Mouse (Mus musculus) heart, postnatal 0 days (tissue): Measurements from ENCODE around the gene Il11ra1. TPM values are rescaled to one million over a fixed set of nuclear protein-coding genes. Genes with fewer than 3 reads are reported as not detected.
"Not testable (repeated sequence)": the region's sequence is repeated elsewhere in the genome, so short reads cannot be mapped to it uniquely, and the experiment has no call there.

Experiments used
- ATAC-seq: fragments of 200-750 bp; cut with Nextera tagmentation; 2 replicates; pipeline ENCODE4 v1.8.0; 2017; ENCODE audit warnings: low read depth, moderate number of reproducible peaks, moderate library complexity; ENCODE audit not compliant: insufficient read depth
- DNase-seq: peaks from one replicate; pipeline ENCODE4 v3.0.0-alpha.2; 2016; ENCODE audit warnings: low spot score
- H3K27ac ChIP-seq: fragments of 300-500 bp; sonication (generic); 2 replicates; pipeline ENCODE4 v1.5.1; 2014; ENCODE audit warnings: low read depth, mild to moderate bottlenecking
- H3K27me3 ChIP-seq: fragments of 300-500 bp; sonication (generic); 2 replicates; pipeline ENCODE4 v1.6.1; 2014; ENCODE audit warnings: low read length, mixed read lengths; ENCODE audit not compliant: control insufficient read depth, insufficient read depth
- H3K36me3 ChIP-seq: fragments of 300-500 bp; sonication (generic); replicated peaks from 2 replicates; pipeline ENCODE4 v1.6.1; 2014; ENCODE audit warnings: low read length, mixed read lengths; ENCODE audit not compliant: control insufficient read depth, insufficient read depth
- H3K4me1 ChIP-seq: fragments of 300-500 bp; sonication (generic); 2 replicates; pipeline ENCODE4 v1.6.1; 2014; ENCODE audit warnings: antibody characterized with exemption; ENCODE audit not compliant: control insufficient read depth, insufficient read depth
- H3K4me2 ChIP-seq: fragments of 300-500 bp; sonication (generic); 2 replicates; pipeline ENCODE4 v1.6.1; 2014; ENCODE audit warnings: low read depth, mild to moderate bottlenecking, low read length, moderate library complexity
- H3K4me3 ChIP-seq: fragments of 300-500 bp; sonication (generic); 2 replicates; pipeline ENCODE4 v1.5.1; 2014; ENCODE audit warnings: low read depth, low read length
- H3K9ac ChIP-seq: fragments of 300-500 bp; sonication (generic); replicated peaks from 2 replicates; pipeline ENCODE4 v1.6.1; 2014; ENCODE audit warnings: low read depth, low read length, mixed read lengths
- H3K9me3 ChIP-seq: fragments of 300-500 bp; sonication (generic); replicated peaks from 2 replicates; pipeline ENCODE4 v1.6.1; 2016; ENCODE audit warnings: low read length; ENCODE audit not compliant: control insufficient read depth
- WGBS: fragments of 180-500 bp; shearing (Covaris S2); extraction: QIAGEN DNeasy Blood & Tissue Kit; methylation state at CpG from one replicate; pipeline ENCODE4 v1.1.7; 2014; 5-methylcytosine and 5-hydroxymethylcytosine counted together
- polyA plus RNA-seq: library from polyadenylated mRNA; unstranded; fragments of >200 nt; fragmentation: Nextera tagmentation; extraction: Ambion mirVana; gene quantifications from 2 replicates; pipeline ENCODE4 v1.2.1, GENCODE M21; 2015
- total RNA-seq: library from RNA; depleted of rRNA; stranded (reverse); fragments of >200 nt; gene quantifications from 2 replicates; pipeline ENCODE4 v1.2.3, GENCODE M21; 2014; ENCODE audit warnings: low replicate concordance

Gene Il11ra1
- total and polyA plus RNA-seq, 2 experiments from 2014 or later, result 104 to 110 TPM

DNA sequence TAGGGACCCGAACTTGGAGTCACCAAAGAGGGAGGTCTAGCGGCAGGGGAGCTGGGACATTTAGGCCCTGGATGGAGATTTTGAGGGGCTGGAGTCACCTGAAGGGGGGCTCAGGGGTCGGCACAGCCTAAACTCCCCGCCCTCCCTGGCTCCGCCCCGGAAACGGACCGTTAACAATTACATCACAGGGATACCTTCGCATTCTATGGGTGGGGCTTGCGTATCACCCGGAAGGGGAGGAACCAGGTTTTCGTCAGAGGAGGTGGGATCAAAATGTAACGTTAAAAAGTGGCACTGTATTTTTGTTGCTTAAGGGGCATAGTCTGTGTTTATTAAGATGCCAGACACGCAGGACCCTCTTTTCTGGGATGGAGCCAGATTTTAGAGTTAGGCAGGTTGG, 74.2 kb downstream of the Il11ra1 start, which contains the start of gene Ccl27a:
TSS of gene Ccl27a (minus strand) at position 246 of the 400 bp plus-strand sequence.
- ATAC-seq, H3K9me3 ChIP-seq, H3K36me3 ChIP-seq, H3K4me1 ChIP-seq, H3K27me3 ChIP-seq, H3K9ac ChIP-seq: not testable (repeated sequence)
- Histone ChIP-seq H3K4me3 (peak within 1 kb of the TSS; percentile 40), H3K27ac (peak within 1 kb of the TSS; percentile 62), H3K4me2 (peak within 1 kb of the TSS; percentile 52)
- DNase-seq, result peak; percentile 55
- WGBS, result 3% methylated on average over 12 of the region's 14 CpGs

DNA sequence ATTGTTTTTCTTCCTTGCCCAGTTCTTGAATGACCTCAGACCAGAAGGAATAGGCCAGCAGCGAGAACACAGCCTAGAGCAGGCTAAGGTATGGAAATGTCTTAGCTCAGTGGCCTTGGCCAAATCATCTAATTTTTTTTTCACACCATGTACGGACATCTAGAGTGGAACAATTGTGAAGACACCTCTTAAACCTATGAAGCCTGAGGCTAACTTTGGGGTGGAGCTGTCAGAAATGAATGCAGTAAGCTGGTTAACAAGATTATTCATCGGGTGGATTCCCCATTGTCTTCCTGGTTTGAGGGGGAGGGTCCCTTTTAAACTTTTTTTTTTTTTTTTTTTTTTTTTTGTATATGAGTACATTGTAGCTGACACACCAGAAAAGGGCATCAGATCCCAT, 74.7 kb downstream of the Il11ra1 start:
- WGBS, result 68% methylated on average over 3 of the region's 3 CpGs
- ATAC-seq, H3K4me3 ChIP-seq, H3K9me3 ChIP-seq, H3K4me1 ChIP-seq, H3K36me3 ChIP-seq, H3K27me3 ChIP-seq, H3K9ac ChIP-seq, DNase-seq: not testable (repeated sequence)
- H3K4me2 ChIP-seq, result peak overlapping the region; percentile 36
- H3K27ac ChIP-seq, result peak overlapping the region; percentile 52

DNA sequence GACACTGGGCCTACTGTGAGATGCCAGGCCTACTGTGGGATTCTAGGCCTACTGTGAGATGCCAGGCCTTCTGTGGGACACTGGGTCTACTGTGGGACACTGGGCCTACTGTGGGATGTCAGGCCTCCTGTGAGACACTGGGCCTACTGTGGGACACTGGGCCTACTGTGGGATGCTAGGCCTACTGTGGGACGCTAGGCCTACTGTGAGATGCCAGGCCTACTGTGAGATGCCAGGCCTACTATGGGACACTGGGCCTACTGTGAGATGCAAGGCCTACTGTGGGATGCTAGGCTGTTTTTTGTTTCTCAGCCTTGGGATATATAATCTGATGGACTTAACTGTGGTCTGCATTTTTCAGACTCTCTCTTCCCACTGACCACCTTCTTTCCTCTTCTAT, 76.1 kb downstream of the Il11ra1 start:
- not testable (repeated sequence) for H3K4me3 ChIP-seq, DNase-seq, H3K36me3 ChIP-seq, H3K9me3 ChIP-seq, H3K27me3 ChIP-seq, H3K4me1 ChIP-seq, H3K9ac ChIP-seq, H3K27ac ChIP-seq, ATAC-seq, H3K4me2 ChIP-seq
- WGBS, result 85% methylated on average over 1 of the region's 1 CpGs

DNA sequence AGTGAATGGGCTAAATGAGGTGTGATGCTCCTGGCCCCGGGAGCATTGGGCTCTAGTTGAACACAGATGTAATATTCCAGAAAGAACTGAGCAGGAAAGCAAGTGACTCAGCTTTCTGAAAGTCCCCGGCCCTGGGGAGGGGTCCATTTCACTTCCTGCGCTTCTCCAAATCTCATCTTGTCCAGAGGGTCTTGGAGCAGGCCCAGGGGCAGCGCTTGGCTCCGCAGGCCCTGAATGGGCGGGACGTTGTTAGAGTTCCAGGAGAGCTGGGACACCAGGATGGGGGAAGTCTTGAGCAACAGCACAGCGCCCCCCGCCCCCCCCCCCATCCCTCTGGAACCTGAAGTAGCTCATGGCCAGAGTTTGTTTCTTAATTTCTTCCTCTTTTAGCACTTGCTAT, 81.5 kb downstream of the Il11ra1 start:
- not testable (repeated sequence) for H3K4me3 ChIP-seq, H3K4me2 ChIP-seq, H3K9ac ChIP-seq, ATAC-seq, H3K36me3 ChIP-seq, DNase-seq, H3K4me1 ChIP-seq, H3K27ac ChIP-seq, H3K9me3 ChIP-seq, H3K27me3 ChIP-seq
- WGBS, result 22% methylated on average over 8 of the region's 9 CpGs

DNA sequence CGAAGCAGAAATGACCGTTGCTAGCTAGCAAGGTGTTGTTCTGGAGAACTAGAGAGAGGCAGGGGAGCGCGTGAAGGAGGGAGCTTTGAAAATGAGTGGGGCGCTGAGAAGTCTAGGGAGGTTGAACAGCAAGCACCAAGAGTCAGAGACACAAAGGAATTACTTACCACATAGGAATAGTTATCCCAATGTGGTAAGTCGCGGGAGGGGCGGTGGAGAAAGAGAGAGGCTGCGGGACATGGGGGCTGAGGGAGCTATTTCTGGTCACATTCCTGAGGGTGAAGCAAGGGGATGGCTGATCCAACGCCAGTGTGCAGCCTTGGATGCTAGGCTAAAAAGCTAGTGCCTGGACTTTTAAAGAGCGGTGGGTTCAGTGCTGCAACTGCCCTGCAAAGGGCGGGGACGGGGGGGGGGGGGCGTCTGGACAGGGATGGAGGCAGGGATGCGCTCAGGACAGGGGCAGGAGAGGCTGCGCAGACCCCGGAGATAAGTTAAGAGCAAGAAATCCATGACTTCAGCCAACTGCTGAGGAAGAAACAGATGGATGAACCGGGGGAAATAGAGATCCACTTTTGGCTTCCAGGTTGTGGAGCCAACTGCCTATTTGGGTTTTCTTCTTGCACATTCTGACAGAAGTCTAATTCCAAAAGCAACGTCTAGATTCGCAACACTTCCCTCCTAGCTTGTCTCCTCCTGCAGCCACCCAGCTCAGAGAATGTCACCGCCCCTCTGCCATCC, 82.1 kb downstream of the Il11ra1 start:
- H3K27ac ChIP-seq, H3K9ac ChIP-seq, H3K9me3 ChIP-seq, ATAC-seq, DNase-seq, H3K36me3 ChIP-seq, H3K4me1 ChIP-seq, H3K27me3 ChIP-seq, H3K4me3 ChIP-seq: not testable (repeated sequence)
- peak overlapping the region; percentile 36 for H3K4me2 ChIP-seq
- WGBS, result 9% methylated on average over 18 of the region's 21 CpGs

DNA sequence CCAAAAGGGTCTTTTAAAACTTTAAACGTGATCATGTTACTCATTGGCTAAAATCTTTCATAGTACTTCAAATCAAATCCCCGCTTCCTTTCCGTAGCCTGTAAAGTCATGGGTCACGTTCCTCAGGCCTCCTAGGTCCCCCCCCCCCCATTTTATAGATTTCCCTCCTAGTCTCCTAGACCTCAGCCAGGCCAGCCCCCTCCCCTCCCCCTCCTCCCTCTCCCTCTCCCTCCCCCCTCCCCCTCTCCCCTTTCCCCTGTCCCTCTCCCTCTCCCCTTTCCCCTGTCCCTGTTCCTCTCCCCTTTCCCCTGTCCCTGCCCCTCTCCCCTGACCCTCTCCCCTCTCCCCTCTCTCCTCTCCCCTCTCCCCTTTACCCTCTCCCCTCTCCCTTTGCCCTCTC, 82.9 kb downstream of the Il11ra1 start:
- ATAC-seq, result not testable (repeated sequence)

DNA sequence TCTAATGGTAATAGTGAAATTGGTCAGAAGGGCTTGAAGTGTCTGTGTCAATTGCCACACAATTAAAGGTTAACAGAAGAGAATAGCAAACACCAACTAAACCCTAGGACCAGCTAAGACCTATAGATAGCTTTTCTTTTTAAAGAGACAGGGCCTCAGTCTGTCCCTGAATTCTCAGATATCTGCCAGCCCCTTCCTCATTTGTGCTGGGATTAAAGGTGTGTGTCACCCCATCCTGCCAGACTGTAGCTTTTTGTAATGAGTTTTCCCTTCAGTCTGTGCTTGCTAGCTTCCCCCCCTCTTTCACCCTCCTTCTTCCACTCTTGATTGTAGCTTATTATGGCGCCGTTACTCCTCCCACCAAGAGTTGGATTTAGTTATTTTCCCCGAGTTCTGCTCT, 83.4 kb downstream of the Il11ra1 start:
- not testable (repeated sequence) for H3K9me3 ChIP-seq, H3K9ac ChIP-seq, H3K27ac ChIP-seq, H3K4me2 ChIP-seq, H3K4me3 ChIP-seq, H3K36me3 ChIP-seq, ATAC-seq, DNase-seq, H3K27me3 ChIP-seq, H3K4me1 ChIP-seq
- 72% methylated on average over 3 of the region's 3 CpGs for WGBS

More for the DNA sequence above, 82.9 kb downstream of the Il11ra1 start:
- H3K27me3 ChIP-seq, H3K36me3 ChIP-seq, H3K9ac ChIP-seq, H3K4me1 ChIP-seq, DNase-seq, H3K4me2 ChIP-seq, H3K4me3 ChIP-seq, H3K9me3 ChIP-seq, H3K27ac ChIP-seq: not testable (repeated sequence)
- 48% methylated on average over 4 of the region's 4 CpGs for WGBS
